Mouse (Mus musculus): Measurements from ENCODE around the gene Zfp512.
A peak's percentile ranks its signal among the peaks of the same experiment; 100 is the strongest.

DNA sequence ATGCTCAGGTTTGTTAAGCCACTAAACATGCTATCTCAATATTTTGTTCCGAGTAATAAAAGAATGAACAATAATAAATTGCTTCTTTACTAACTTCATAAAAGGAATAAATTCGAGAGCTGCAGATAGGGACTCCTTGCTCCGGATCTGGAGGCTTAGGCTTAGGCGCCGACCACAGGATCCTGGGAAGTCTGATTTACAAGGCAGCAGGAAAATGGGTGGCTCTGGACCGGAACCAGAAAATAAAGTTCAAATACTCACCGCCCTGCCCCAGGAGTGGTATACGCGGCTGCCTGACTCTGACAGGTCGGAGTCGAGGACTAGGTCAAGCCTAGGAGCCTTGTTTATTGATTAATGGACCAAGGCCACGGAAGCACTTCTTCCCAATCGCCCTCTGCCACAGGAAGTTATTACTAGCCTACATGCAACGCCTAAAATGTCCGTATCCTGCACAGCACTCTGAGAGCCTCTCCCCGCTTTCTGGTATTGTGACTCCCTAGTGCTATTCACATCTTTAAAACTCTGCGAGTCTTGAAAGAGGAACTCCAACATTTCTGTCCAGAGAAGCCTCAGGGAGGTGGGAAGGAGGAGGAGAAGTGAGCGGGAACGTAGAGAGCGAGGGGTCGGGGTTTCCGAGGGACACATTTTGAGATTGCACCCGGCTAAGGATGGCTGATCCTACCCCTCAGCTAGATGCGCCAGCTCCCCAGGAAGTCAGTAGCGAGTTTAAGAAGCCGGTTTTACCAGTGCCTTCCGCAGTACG, 74.3 kb downstream of the Zfp512 start, which contains the start of gene Slc4a1ap:
- TF ChIP-seq POLR2A (IDR thresholded peaks at IDR 0.05; ENCODE audit: borderline replicate concordance, insufficient read depth, low read length) (peak; percentile 62; the same call in 1 of the 2 replicates), CTCF (IDR thresholded peaks at IDR 0.05; ENCODE audit: borderline replicate concordance, insufficient read depth, low read depth, low read length) (no peak)
